Mouse (Mus musculus): ENCODE results near the gene Acot11. TPM values are rescaled to one million over a fixed set of nuclear protein-coding genes. Genes with fewer than 3 reads are reported as not detected.

The Acot11 gene
- polyA plus RNA-seq, 1 experiment: 4.8 TPM

DNA sequence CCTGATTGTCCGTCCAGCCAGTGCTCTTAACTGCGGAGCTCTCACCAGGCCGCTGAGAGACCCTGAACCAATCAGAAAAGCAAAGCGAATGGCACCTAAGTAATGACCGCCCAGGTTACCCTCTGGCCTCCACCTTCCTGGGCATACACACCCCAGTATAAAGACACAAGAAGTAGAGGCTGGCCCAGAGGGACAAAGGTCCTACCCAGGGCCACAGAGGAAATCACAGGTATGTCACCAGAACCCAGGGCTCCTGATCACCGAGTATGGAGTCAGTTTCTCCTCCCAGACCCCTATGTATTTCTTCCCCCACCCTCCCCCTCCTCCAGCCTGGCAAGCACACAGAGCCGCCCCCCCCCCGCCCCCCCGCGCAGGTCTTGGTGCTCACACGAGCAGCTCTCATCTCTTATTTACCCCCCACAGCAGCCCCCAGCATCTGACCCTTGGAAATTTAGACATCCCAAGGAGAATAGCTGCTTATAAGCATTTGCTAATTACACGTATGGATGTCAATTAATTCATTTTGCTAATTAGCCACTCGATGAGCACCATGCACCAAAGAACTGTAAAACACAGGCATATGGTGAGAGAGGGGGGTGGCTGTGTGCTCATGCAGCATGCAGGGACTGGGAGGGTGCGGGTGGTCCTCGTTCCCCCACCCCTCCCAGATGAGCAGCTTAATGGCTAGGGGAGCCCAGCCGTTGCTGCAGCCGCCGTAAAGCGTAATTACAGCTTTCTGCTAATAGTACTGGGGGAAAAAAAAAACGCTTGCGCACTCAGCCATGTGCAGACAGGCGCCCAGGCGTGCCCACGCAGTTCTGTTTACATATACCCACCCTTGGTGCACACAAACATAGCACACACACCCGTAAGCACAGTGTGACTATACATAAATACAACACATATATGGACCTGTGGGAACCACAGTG, 10.9 kb upstream of the Acot11 start:
- TF ChIP-seq CTCF (IDR thresholded peaks at IDR 0.05; ENCODE audit: borderline replicate concordance, insufficient read depth, low read length) (no peak), POLR2A (IDR thresholded peaks at IDR 0.05; ENCODE audit: low read depth, low read length) (no peak)
- H3K27ac ChIP-seq (ENCODE audit: insufficient read depth, low read length): no peak overlapping the region
- no peaks in the 10 kb centered on the region; the same call in 1 of the 2 replicates for H3K4me1 ChIP-seq (ENCODE audit: control insufficient read depth, insufficient read depth, low read length)
- no peak overlapping the region for H3K4me3 ChIP-seq (ENCODE audit: insufficient read depth, low read length)

GRCm38 (mm10) chr4:106811162-106811561, 6.4 kb upstream of the Acot11 start:
- Histone ChIP-seq H3K4me3 (ENCODE audit: insufficient read depth, low read length) (no peak overlapping the region), H3K27ac (ENCODE audit: insufficient read depth, low read length) (no peak overlapping the region), H3K4me1 (ENCODE audit: control insufficient read depth, insufficient read depth, low read length) (no peaks in the 10 kb centered on the region)
- no peak for TF ChIP-seq CTCF (IDR thresholded peaks at IDR 0.05; ENCODE audit: borderline replicate concordance, insufficient read depth, low read length)
- TF ChIP-seq POLR2A (IDR thresholded peaks at IDR 0.05; ENCODE audit: low read depth, low read length): no peak

DNA sequence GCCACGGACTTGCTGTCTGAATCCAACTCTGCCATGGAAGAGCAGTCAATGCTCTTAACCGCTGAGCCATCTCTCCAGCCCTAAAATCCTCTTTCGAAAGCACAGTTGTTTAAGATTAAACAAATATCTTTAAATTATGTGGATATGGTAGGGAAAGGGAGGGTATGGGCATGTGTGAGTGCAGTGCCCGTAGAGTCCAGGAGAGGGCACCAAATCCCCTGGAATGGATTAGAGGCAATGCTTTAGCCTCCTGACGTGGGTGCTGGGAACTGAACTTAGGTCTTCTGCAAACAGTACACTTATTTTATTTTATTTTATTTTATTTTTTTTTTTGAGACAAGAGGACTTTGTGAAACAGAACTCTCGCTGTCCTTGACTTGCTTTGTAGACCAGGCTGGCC, 5.2 kb upstream of the Acot11 start:
- Histone ChIP-seq H3K4me1 (ENCODE audit: control insufficient read depth, insufficient read depth, low read length) (no peaks in the 10 kb centered on the region), H3K4me3 (ENCODE audit: insufficient read depth, low read length) (no peak overlapping the region), H3K27ac (ENCODE audit: insufficient read depth, low read length) (no peak overlapping the region)
- 0 out of 2 replicates have a peak, but pooled peaks have one; percentile 9 for TF ChIP-seq CTCF (IDR thresholded peaks at IDR 0.05; ENCODE audit: borderline replicate concordance, insufficient read depth, low read length)
- no peak for TF ChIP-seq POLR2A (IDR thresholded peaks at IDR 0.05; ENCODE audit: low read depth, low read length)

DNA sequence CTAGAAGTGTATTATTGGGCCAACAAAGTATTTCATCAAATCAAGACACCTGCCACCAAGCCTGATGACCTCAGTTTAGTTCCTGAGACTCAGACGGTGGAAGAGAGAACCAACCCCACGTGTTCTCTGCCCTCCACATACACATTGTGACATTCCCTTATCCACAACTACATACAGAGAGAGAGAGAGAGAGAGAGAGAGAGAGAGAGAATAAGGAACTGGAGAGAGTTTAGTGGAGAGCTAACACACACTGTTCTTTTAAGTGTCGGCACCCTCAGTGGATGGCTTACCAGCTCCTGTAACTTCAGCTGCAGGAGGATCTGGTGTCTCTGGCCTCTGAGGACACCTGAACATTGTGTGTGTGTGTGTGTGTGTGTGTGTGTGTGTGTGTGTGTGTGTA, 2.5 kb upstream of the Acot11 start:
- no peak overlapping the region for H3K27ac ChIP-seq (ENCODE audit: insufficient read depth, low read length)
- no peaks in the 10 kb centered on the region for H3K4me1 ChIP-seq (ENCODE audit: control insufficient read depth, insufficient read depth, low read length)
- TF ChIP-seq CTCF (IDR thresholded peaks at IDR 0.05; ENCODE audit: borderline replicate concordance, insufficient read depth, low read length): no peak
- TF ChIP-seq POLR2A (IDR thresholded peaks at IDR 0.05; ENCODE audit: low read depth, low read length): no peak
- H3K4me3 ChIP-seq (ENCODE audit: insufficient read depth, low read length): no peak overlapping the region

GRCm38 (mm10) chr4:106805890-106806289, 1.1 kb upstream of the Acot11 start:
- Histone ChIP-seq H3K4me3 (ENCODE audit: insufficient read depth, low read length) (no peak overlapping the region), H3K4me1 (ENCODE audit: control insufficient read depth, insufficient read depth, low read length) (no peaks in the 10 kb centered on the region), H3K27ac (ENCODE audit: insufficient read depth, low read length) (no peak overlapping the region)
- no peak for TF ChIP-seq POLR2A (IDR thresholded peaks at IDR 0.05; ENCODE audit: low read depth, low read length)
- no peak for TF ChIP-seq CTCF (IDR thresholded peaks at IDR 0.05; ENCODE audit: borderline replicate concordance, insufficient read depth, low read length)

- TF ChIP-seq POLR2A (IDR thresholded peaks at IDR 0.05; ENCODE audit: low read depth, low read length): no peak
- no peak for TF ChIP-seq CTCF (IDR thresholded peaks at IDR 0.05; ENCODE audit: borderline replicate concordance, insufficient read depth, low read length)
- no peak overlapping the region for H3K4me3 ChIP-seq (ENCODE audit: insufficient read depth, low read length)
- no peak overlapping the region for H3K27ac ChIP-seq (ENCODE audit: insufficient read depth, low read length)
- no peaks in the 10 kb centered on the region for H3K4me1 ChIP-seq (ENCODE audit: control insufficient read depth, insufficient read depth, low read length)
Observed at GRCm38 (mm10) chr4:106804201-106804909, 443 bp downstream of the Acot11 start.

GRCm38 (mm10) chr4:106803781-106804180, 1.0 kb downstream of the Acot11 start:
- Histone ChIP-seq H3K4me3 (ENCODE audit: insufficient read depth, low read length) (no peak overlapping the region), H3K4me1 (ENCODE audit: control insufficient read depth, insufficient read depth, low read length) (no peaks in the 10 kb centered on the region), H3K27ac (ENCODE audit: insufficient read depth, low read length) (no peak overlapping the region)
- no peak for TF ChIP-seq POLR2A (IDR thresholded peaks at IDR 0.05; ENCODE audit: low read depth, low read length)
- no peak for TF ChIP-seq CTCF (IDR thresholded peaks at IDR 0.05; ENCODE audit: borderline replicate concordance, insufficient read depth, low read length)

GRCm38 (mm10) chr4:106799772-106800336, 4.9 kb downstream of the Acot11 start:
- Histone ChIP-seq H3K4me3 (ENCODE audit: insufficient read depth, low read length) (no peak overlapping the region; the same call in 1 of the 2 replicates), H3K27ac (ENCODE audit: insufficient read depth, low read length) (no peak overlapping the region), H3K4me1 (ENCODE audit: control insufficient read depth, insufficient read depth, low read length) (no peaks in the 10 kb centered on the region; the same call in 1 of the 2 replicates)
- no peak for TF ChIP-seq POLR2A (IDR thresholded peaks at IDR 0.05; ENCODE audit: low read depth, low read length)
- TF ChIP-seq CTCF (IDR thresholded peaks at IDR 0.05; ENCODE audit: borderline replicate concordance, insufficient read depth, low read length): peak; percentile 64; the same call in 1 of the 2 replicates

DNA sequence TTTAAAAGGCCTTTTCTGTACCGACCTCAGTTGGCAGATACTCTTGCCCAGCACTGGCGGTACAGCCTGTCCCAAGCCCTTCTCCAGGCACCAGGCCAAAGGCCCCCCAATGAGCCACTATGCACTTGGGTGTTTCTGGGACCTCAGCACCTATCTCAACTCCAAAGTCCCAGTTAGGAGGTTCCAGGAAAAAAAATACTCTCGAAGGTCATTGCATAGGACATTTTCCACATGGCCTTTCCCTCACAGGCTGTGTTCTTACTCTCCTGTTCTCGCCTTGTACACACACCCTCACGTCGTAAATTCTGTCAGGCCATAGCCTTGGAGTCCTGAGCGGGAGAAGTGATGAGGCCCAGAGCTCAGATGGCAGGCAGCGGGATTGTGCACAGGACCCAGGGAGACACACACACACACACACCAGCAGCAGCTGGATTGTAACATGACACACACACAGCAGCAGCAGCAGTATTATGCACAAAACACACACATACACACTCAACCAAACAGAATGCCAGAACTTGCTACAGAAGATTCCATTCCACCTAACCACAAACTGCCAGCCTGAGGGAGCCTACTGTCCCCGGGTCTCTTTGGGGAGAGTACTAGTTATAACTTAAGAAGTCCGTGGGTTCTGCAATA, 5.8 kb downstream of the Acot11 start:
- no peak overlapping the region for H3K4me3 ChIP-seq (ENCODE audit: insufficient read depth, low read length)
- no peaks in the 10 kb centered on the region; the same call in 1 of the 2 replicates for H3K4me1 ChIP-seq (ENCODE audit: control insufficient read depth, insufficient read depth, low read length)
- no peak overlapping the region for H3K27ac ChIP-seq (ENCODE audit: insufficient read depth, low read length)
- TF ChIP-seq POLR2A (IDR thresholded peaks at IDR 0.05; ENCODE audit: low read depth, low read length): no peak
- TF ChIP-seq CTCF (IDR thresholded peaks at IDR 0.05; ENCODE audit: borderline replicate concordance, insufficient read depth, low read length): no peak

Measured in embryonic fibroblast, embryonic 13.5 days (primary cell).